Mouse (Mus musculus) midbrain, embryonic 11.5 days (tissue): ENCODE measurements around the gene Mtor. TPM values are rescaled to one million over a fixed set of nuclear protein-coding genes. Genes with fewer than 3 reads are reported as not detected.

Experiments used
- ATAC-seq: fragments of 200-750 bp; cut with Nextera tagmentation; 2 replicates; pipeline ENCODE4 v1.8.0; 2017; ENCODE audit warnings: moderate TSS enrichment, moderate library complexity; ENCODE audit not compliant: low FRiP score
- DNase-seq: peaks from one replicate; pipeline ENCODE4 v3.0.0; 2015; ENCODE audit warnings: low spot score; ENCODE audit errors: missing footprints
- H3K27ac ChIP-seq: fragments of 300-500 bp; sonication (generic); 2 replicates; pipeline ENCODE4 v1.5.1; 2014; ENCODE audit warnings: low read depth, low read length
- H3K27me3 ChIP-seq: fragments of 300-500 bp; sonication (generic); 2 replicates; pipeline ENCODE4 v1.6.1; 2014; ENCODE audit warnings: mild to moderate bottlenecking, low read length, moderate library complexity, mixed read lengths; ENCODE audit not compliant: control insufficient read depth, insufficient read depth
- H3K36me3 ChIP-seq: fragments of 300-500 bp; sonication (generic); 2 replicates; pipeline ENCODE4 v1.6.1; 2014; ENCODE audit warnings: mild to moderate bottlenecking, low read length, moderate library complexity, mixed read lengths; ENCODE audit not compliant: control insufficient read depth, insufficient read depth
- H3K4me1 ChIP-seq: fragments of 300-500 bp; sonication (generic); 2 replicates; pipeline ENCODE4 v1.6.1; 2014; ENCODE audit warnings: low read length; ENCODE audit not compliant: control insufficient read depth, insufficient read depth
- H3K4me2 ChIP-seq: fragments of 300-500 bp; sonication (generic); 2 replicates; pipeline ENCODE4 v1.6.1; 2014; ENCODE audit warnings: mild to moderate bottlenecking, moderate library complexity
- H3K4me3 ChIP-seq: fragments of 300-500 bp; sonication (generic); 2 replicates; pipeline ENCODE4 v1.5.1; 2014; ENCODE audit warnings: low read depth, low read length
- H3K9ac ChIP-seq: fragments of 300-500 bp; sonication (generic); 2 replicates; pipeline ENCODE4 v1.6.1; 2014; ENCODE audit warnings: low read length
- H3K9me3 ChIP-seq: fragments of 300-500 bp; sonication (generic); 2 replicates; pipeline ENCODE4 v1.6.1; 2016; ENCODE audit warnings: low read length; ENCODE audit not compliant: control insufficient read depth
- WGBS: fragments of 180-500 bp; shearing (Covaris S2); extraction: QIAGEN DNeasy Blood & Tissue Kit; methylation state at CpG from one replicate; pipeline ENCODE4 v1.1.7; 2014; 5-methylcytosine and 5-hydroxymethylcytosine counted together
- polyA plus RNA-seq: library from polyadenylated mRNA; unstranded; fragments of >200 nt; fragmentation: Nextera tagmentation; extraction: Ambion mirVana; gene quantifications from 2 replicates; pipeline ENCODE4 v1.2.1, GENCODE M21; 2014

The Mtor gene
- polyA plus RNA-seq, 1 experiment from 2014 or later: 30.9 TPM

GRCm38 (mm10) chr4:148600316-148600715 lies 151.9 kb downstream of the Mtor start:
- WGBS: 86% methylated on average over 4 of the region's 4 CpGs
- ATAC-seq: no peak

GRCm38 (mm10) chr4:148601871-148602270 lies 153.5 kb downstream of the Mtor start:
- no peak for ATAC-seq
- no peak overlapping the region for H3K4me3 ChIP-seq
- no peak for DNase-seq
- no peak overlapping the region for H3K27ac ChIP-seq
- no peak overlapping the region for H3K4me2 ChIP-seq
- no peaks in the 10 kb centered on the region for H3K4me1 ChIP-seq
- H3K9me3 ChIP-seq: no peaks in the 10 kb centered on the region
- no peak overlapping the region for H3K9ac ChIP-seq
- WGBS: 84% methylated on average over 4 of the region's 4 CpGs
- H3K36me3 ChIP-seq: peaks cover 13% of the 10 kb centered on the region
- H3K27me3 ChIP-seq: no peaks in the 10 kb centered on the region

More at GRCm38 (mm10) chr4:148600316-148600715, 151.9 kb downstream of the Mtor start:
- Histone ChIP-seq H3K9ac (no peak overlapping the region), H3K4me2 (no peak overlapping the region), H3K9me3 (no peaks in the 10 kb centered on the region), H3K4me1 (no peaks in the 10 kb centered on the region), H3K27me3 (no peaks in the 10 kb centered on the region), H3K36me3 (peaks cover 15% of the 10 kb centered on the region), H3K4me3 (no peak overlapping the region), H3K27ac (no peak overlapping the region)
- no peak for DNase-seq

- no peak for DNase-seq
- no peak within 1 kb of the TSS for H3K27ac ChIP-seq
- no peaks in the 10 kb centered on the region for H3K9me3 ChIP-seq
- WGBS: 88% methylated on average over 14 of the region's 14 CpGs
- no peak for ATAC-seq
- peaks cover 9% of the 10 kb centered on the region for H3K36me3 ChIP-seq
- H3K27me3 ChIP-seq: no peaks in the 10 kb centered on the region
- H3K4me2 ChIP-seq: no peak within 1 kb of the TSS
- H3K4me3 ChIP-seq: no peak within 1 kb of the TSS
- H3K4me1 ChIP-seq: no peaks in the 10 kb centered on the region
- H3K9ac ChIP-seq: no peak within 1 kb of the TSS
Observed at GRCm38 (mm10) chr4:148602357-148603120, 154.1 kb downstream of the Mtor start, which contains the start of gene Masp2. Gene Masp2 (plus strand): TSS chr4:148602554.

GRCm38 (mm10) chr4:148603376-148604139 lies 155.1 kb downstream of the Mtor start:
- WGBS: 70% methylated on average over 10 of the region's 10 CpGs
- Histone ChIP-seq H3K27ac (no peak overlapping the region), H3K4me1 (no peaks in the 10 kb centered on the region), H3K4me3 (no peak overlapping the region), H3K36me3 (peaks cover 2% of the 10 kb centered on the region; the same call in 1 of the 2 replicates), H3K9ac (no peak overlapping the region; the same call in 1 of the 2 replicates), H3K27me3 (no peaks in the 10 kb centered on the region), H3K9me3 (no peaks in the 10 kb centered on the region), H3K4me2 (no peak overlapping the region)
- no peak; the same call in 1 of the 2 replicates for ATAC-seq
- no peak for DNase-seq

GRCm38 (mm10) chr4:148604141-148604540 lies 155.7 kb downstream of the Mtor start:
- no peaks in the 10 kb centered on the region for H3K27me3 ChIP-seq
- no peaks in the 10 kb centered on the region for H3K36me3 ChIP-seq
- H3K4me1 ChIP-seq: no peaks in the 10 kb centered on the region
- ATAC-seq: no peak
- 78% methylated on average over 7 of the region's 7 CpGs for WGBS
- no peaks in the 10 kb centered on the region for H3K9me3 ChIP-seq
- H3K4me3 ChIP-seq: no peak overlapping the region
- no peak overlapping the region for H3K27ac ChIP-seq
- H3K9ac ChIP-seq: no peak overlapping the region
- no peak overlapping the region for H3K4me2 ChIP-seq
- no peak for DNase-seq

GRCm38 (mm10) chr4:148604541-148605165 lies 156.2 kb downstream of the Mtor start:
- 90% methylated on average over 3 of the region's 3 CpGs for WGBS
- no peak overlapping the region for H3K9ac ChIP-seq
- no peaks in the 10 kb centered on the region for H3K4me1 ChIP-seq
- no peak overlapping the region for H3K4me3 ChIP-seq
- ATAC-seq (peak; percentile 44; the same call in 1 of the 2 replicates), DNase-seq (no peak)
- H3K9me3 ChIP-seq: no peaks in the 10 kb centered on the region
- H3K27me3 ChIP-seq: no peaks in the 10 kb centered on the region
- H3K4me2 ChIP-seq: no peak overlapping the region
- no peak overlapping the region for H3K27ac ChIP-seq
- no peaks in the 10 kb centered on the region for H3K36me3 ChIP-seq

Other genes with a start within 250 kb of the Mtor start
- gene Disp3, start 160.6 kb upstream of the Mtor start, polyA plus RNA-seq: 2.5 and 2.9 TPM in 2 replicates
- gene Ubiad1, start 3.8 kb upstream of the Mtor start, polyA plus RNA-seq: 15.5 and 15.8 TPM in 2 replicates
- 0.14 and 0.22 TPM in 2 replicates for gene Angptl7, start 51.8 kb downstream of the Mtor start, polyA plus RNA-seq
- 101 and 107 TPM in 2 replicates for gene Exosc10, start 109.8 kb downstream of the Mtor start, polyA plus RNA-seq
- gene Srm, start 142.9 kb downstream of the Mtor start, polyA plus RNA-seq: 146 and 163 TPM in 2 replicates
- gene Masp2, start 153.9 kb downstream of the Mtor start, polyA plus RNA-seq: 0.25 TPM in 1 of 2 replicates, not detected in the other
- gene Tardbp, start 178.4 kb downstream of the Mtor start, polyA plus RNA-seq: 216 and 221 TPM in 2 replicates
- gene Gm572, start 194.7 kb downstream of the Mtor start, polyA plus RNA-seq: not detected in 2 replicates